Mouse (Mus musculus) myocyte (in vitro differentiated cells): ENCODE data around the gene Vash2. TPM values are rescaled to one million over a fixed set of nuclear protein-coding genes. Genes with fewer than 3 reads are reported as not detected.
A peak's percentile ranks its signal among the peaks of the same experiment; 100 is the strongest.
"Not testable (repeated sequence)": the region's sequence is repeated elsewhere in the genome, so short reads cannot be mapped to it uniquely, and the experiment has no call there.

Experiments
- H3K27me3 ChIP-seq: one replicate; pipeline ENCODE4 v1.6.1; 2011; ENCODE audit not compliant: control insufficient read depth, insufficient read depth, insufficient read length
- H3K36me3 ChIP-seq: one replicate; pipeline ENCODE4 v1.6.1; 2011; ENCODE audit not compliant: control insufficient read depth, insufficient read depth
- H3K4me2 ChIP-seq: one replicate; pipeline ENCODE4 v1.6.1; 2011; ENCODE audit warnings: low read depth, control low read depth
- H3K4me3 ChIP-seq: one replicate; pipeline ENCODE4 v1.5.1; 2011; ENCODE audit warnings: mild to moderate bottlenecking, control low read depth, moderate library complexity
- H3K79me2 ChIP-seq: one replicate; pipeline ENCODE4 v1.6.1; 2011; ENCODE audit not compliant: control insufficient read depth, insufficient read depth
- H3ac ChIP-seq: one replicate; pipeline ENCODE4 v1.6.1; 2011; ENCODE audit not compliant: control insufficient read depth, insufficient read length
- CEBPB ChIP-seq: IDR thresholded peaks from 2 replicates; pipeline ENCODE4 v1.6.1; 2011; ENCODE audit warnings: mild to moderate bottlenecking, moderate library complexity; ENCODE audit not compliant: poor library complexity, insufficient read depth, severe bottlenecking
- E2F4 ChIP-seq: IDR thresholded peaks from one replicate; pipeline ENCODE4 v1.6.1; 2011; ENCODE audit warnings: mild to moderate bottlenecking, control low read depth, moderate library complexity; ENCODE audit not compliant: insufficient read depth
- MAX ChIP-seq: IDR thresholded peaks from one replicate; pipeline ENCODE4 v1.6.1; 2011; ENCODE audit warnings: low read depth, mild to moderate bottlenecking, control low read depth
- MYOD1 ChIP-seq, 3 experiments: IDR thresholded peaks; one replicate each; pipeline ENCODE4 v1.6.1; 2011; ENCODE audit warnings: control low read depth in 2 of 3, low read depth in 2 of 3, mild to moderate bottlenecking in 2 of 3, moderate library complexity in 1 of 3; ENCODE audit not compliant: insufficient read length in 2 of 3, control insufficient read depth in 1 of 3
- MYOG ChIP-seq, 3 experiments: IDR thresholded peaks; one replicate each; pipeline ENCODE4 v1.6.1; 2011; ENCODE audit warnings: control low read depth in 2 of 3, low read depth in 2 of 3, mild to moderate bottlenecking in 2 of 3; ENCODE audit not compliant: insufficient read length in 2 of 3, control insufficient read depth in 1 of 3, insufficient read depth in 1 of 3
- POLR2A ChIP-seq: IDR thresholded peaks from one replicate; pipeline ENCODE4 v1.6.1; 2011; ENCODE audit warnings: low read depth, mild to moderate bottlenecking, control low read depth, moderate library complexity; ENCODE audit not compliant: insufficient read length
- POLR2AphosphoS2 ChIP-seq: IDR thresholded peaks from one replicate; pipeline ENCODE4 v1.6.1; 2011; ENCODE audit warnings: low read depth, control low read depth; ENCODE audit not compliant: insufficient read length
- REST ChIP-seq: IDR thresholded peaks from one replicate; pipeline ENCODE4 v1.6.1; 2011; ENCODE audit warnings: mild to moderate bottlenecking, control low read depth, moderate library complexity; ENCODE audit not compliant: insufficient read depth, insufficient read length
- SRF ChIP-seq: IDR thresholded peaks from one replicate; pipeline ENCODE4 v1.6.1; 2011; ENCODE audit warnings: low read depth; ENCODE audit not compliant: control insufficient read depth, insufficient read length
- TCF12 ChIP-seq: IDR thresholded peaks from one replicate; pipeline ENCODE4 v1.6.1; 2011; ENCODE audit warnings: mild to moderate bottlenecking, control low read depth; ENCODE audit not compliant: poor library complexity, insufficient read depth, severe bottlenecking
- TCF3 ChIP-seq: IDR thresholded peaks from one replicate; pipeline ENCODE4 v1.6.1; 2011; ENCODE audit warnings: low read depth, control low read depth; ENCODE audit not compliant: insufficient read length
- USF1 ChIP-seq: IDR thresholded peaks from one replicate; pipeline ENCODE4 v1.6.1; 2011; ENCODE audit warnings: low read depth, mild to moderate bottlenecking, control low read depth, moderate library complexity
- polyA plus RNA-seq: library from polyadenylated mRNA; unstranded; fragments of >200 nt; fragmentation: generic; extraction: Trizol; gene quantifications from one replicate; pipeline ENCODE4 v1.2.1, GENCODE M21; 2012; ENCODE audit warnings: missing spikeins

The Vash2 gene
- 20.0 TPM for polyA plus RNA-seq

GRCm38 (mm10) chr1:190979100-190979563 lies at the start of gene Vash2:
Vash2 (minus strand) TSS chr1:190979296.
- peaks cover 1% of the 10 kb centered on the region for H3K36me3 ChIP-seq
- TF ChIP-seq POLR2A (peak; percentile 58), MAX (no peak), E2F4 (peak; percentile 64)

GRCm38 (mm10) chr1:191026021-191026713 lies 47.1 kb upstream of the Vash2 start, which contains the start of gene Flvcr1:
Flvcr1 (minus strand) TSS chr1:191026158.
- no peak for TF ChIP-seq POLR2AphosphoS2
- TF ChIP-seq CEBPB = no peak
- no peak for TF ChIP-seq SRF
- no peak for TF ChIP-seq MYOG (IDR thresholded peaks at IDR 0.05; ENCODE audit: control insufficient read depth in 1 of 3, insufficient read depth in 1 of 3, insufficient read length in 2 of 3, low read depth in 2 of 3)
- no peak for TF ChIP-seq USF1
- peak; percentile 42 for TF ChIP-seq REST
- TF ChIP-seq POLR2A = peak; percentile 92
- peaks cover 22% of the 10 kb centered on the region for H3K79me2 ChIP-seq
- H3K27me3 ChIP-seq = no peaks in the 10 kb centered on the region
- peak within 1 kb of the TSS; percentile 31 for H3ac ChIP-seq
- peaks cover 2% of the 10 kb centered on the region for H3K36me3 ChIP-seq
- peak within 1 kb of the TSS; percentile 98 for H3K4me2 ChIP-seq
- peak within 1 kb of the TSS; percentile 75 for H3K4me3 ChIP-seq

More at GRCm38 (mm10) chr1:190979100-190979563, at the start of gene Vash2:
- no peaks in the 10 kb centered on the region for H3K27me3 ChIP-seq
- H3ac ChIP-seq = peak within 1 kb of the TSS; percentile 74
- H3K79me2 ChIP-seq = peaks cover 17% of the 10 kb centered on the region
- H3K4me3 ChIP-seq = peak within 1 kb of the TSS; percentile 64
- H3K4me2 ChIP-seq = peak within 1 kb of the TSS; percentile 80

GRCm38 (mm10) chr1:191025016-191026012 lies 46.2 kb upstream of the Vash2 start:
- peaks cover 4% of the 10 kb centered on the region for H3K36me3 ChIP-seq
- peak overlapping the region; percentile 31 for H3ac ChIP-seq
- TF ChIP-seq MAX (no peak), MYOD1 (IDR thresholded peaks at IDR 0.05; ENCODE audit: control insufficient read depth in 1 of 3, insufficient read length in 2 of 3, low read depth in 2 of 3) (peak in 1 of 3 experiments; percentile 18), CEBPB (no peak)
- H3K4me3 ChIP-seq = peak overlapping the region; percentile 75
- no peaks in the 10 kb centered on the region for H3K27me3 ChIP-seq
- peak overlapping the region; percentile 87 for H3K4me2 ChIP-seq
- H3K79me2 ChIP-seq = peaks cover 22% of the 10 kb centered on the region

GRCm38 (mm10) chr1:191023806-191024205 lies 44.7 kb upstream of the Vash2 start:
- not testable (repeated sequence) for H3ac ChIP-seq, H3K4me2 ChIP-seq, H3K4me3 ChIP-seq, H3K27me3 ChIP-seq, H3K36me3 ChIP-seq
- peaks cover 22% of the 10 kb centered on the region for H3K79me2 ChIP-seq

GRCm38 (mm10) chr1:191023140-191023539 lies 44.0 kb upstream of the Vash2 start:
- Histone ChIP-seq H3K4me3 (no peak overlapping the region), H3K27me3 (no peaks in the 10 kb centered on the region), H3K4me2 (no peak overlapping the region), H3K79me2 (peaks cover 22% of the 10 kb centered on the region), H3K36me3 (peaks cover 4% of the 10 kb centered on the region), H3ac (no peak overlapping the region)
- no peak for TF ChIP-seq E2F4
- TF ChIP-seq SRF = no peak
- no peak for TF ChIP-seq POLR2AphosphoS2
- no peak for TF ChIP-seq REST
- no peak for TF ChIP-seq POLR2A
- no peak for TF ChIP-seq TCF12
- no peak for TF ChIP-seq MAX
- no peak for TF ChIP-seq MYOD1 (IDR thresholded peaks at IDR 0.05; ENCODE audit: control insufficient read depth in 1 of 3, insufficient read length in 2 of 3, low read depth in 2 of 3)
- no peak for TF ChIP-seq TCF3
